Mouse (Mus musculus) 416B (cell line): Measurements from ENCODE around the gene Ehd4.

Experiments
- DNase-seq: peaks from one replicate; pipeline ENCODE4 v3.0.0; 2011; ENCODE audit warnings: low read depth

Gene Ehd4

DNA sequence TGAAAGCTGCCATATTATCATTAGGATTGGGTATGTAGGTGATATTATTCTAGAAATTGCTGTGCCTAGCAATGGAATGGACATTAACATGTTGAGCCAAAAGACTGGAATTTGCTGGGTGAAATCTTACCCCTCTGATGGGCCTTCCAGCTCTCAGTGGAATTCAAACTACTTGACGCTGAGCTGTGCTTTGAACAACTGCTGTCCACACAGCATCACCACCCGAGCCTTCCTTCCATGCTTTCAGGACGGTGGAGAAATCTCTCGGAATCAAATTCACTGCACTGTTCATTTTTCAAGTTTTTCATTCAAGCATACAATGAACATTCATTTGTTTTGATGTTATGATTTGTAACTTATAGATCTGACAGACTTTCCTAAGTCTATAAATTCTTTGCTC, 10.0 kb downstream of the Ehd4 start:
- DNase-seq, result no peak

GRCm38 (mm10) chr2:120142336-120142735, 12.1 kb downstream of the Ehd4 start:
- DNase-seq, result no peak

- no peak for DNase-seq
These were observed 12.7 kb downstream of the Ehd4 start for GRCm38 (mm10) chr2:120141671-120142070.

- DNase-seq, result no peak
These were observed 14.1 kb downstream of the Ehd4 start for GRCm38 (mm10) chr2:120140326-120140725.

GRCm38 (mm10) chr2:120139091-120139490, 15.3 kb downstream of the Ehd4 start:
- no peak for DNase-seq

GRCm38 (mm10) chr2:120137281-120137680, 17.1 kb downstream of the Ehd4 start:
- DNase-seq, result no peak

GRCm38 (mm10) chr2:120134453-120135075, 19.8 kb downstream of the Ehd4 start:
- DNase-seq, result peak; percentile 63

DNA sequence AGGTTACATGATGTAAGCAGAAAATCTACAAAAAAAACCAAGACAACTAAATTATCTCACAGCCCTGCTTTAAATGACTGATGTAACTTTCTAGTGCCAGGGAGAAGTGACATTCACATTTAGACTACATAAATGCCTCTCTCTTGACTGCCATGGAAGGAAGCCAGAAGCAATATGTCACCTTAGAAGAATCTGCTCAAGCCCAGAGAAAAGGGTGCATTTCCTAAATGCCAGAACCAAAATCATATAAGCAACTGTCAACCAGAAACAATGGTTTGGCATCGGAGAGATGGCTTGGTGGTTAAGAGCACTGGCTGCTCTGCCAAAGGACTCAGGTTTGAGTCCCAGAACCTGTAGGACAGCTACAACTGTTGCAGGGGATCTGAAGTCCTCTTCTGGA, 22.5 kb downstream of the Ehd4 start:
- no peak for DNase-seq

- no peak for DNase-seq
These were observed 25.0 kb downstream of the Ehd4 start for GRCm38 (mm10) chr2:120129252-120129908.

GRCm38 (mm10) chr2:120128611-120129051, 25.8 kb downstream of the Ehd4 start:
- peak; percentile 34 for DNase-seq

- DNase-seq, result no peak
These were observed 26.4 kb downstream of the Ehd4 start for GRCm38 (mm10) chr2:120128011-120128410.

GRCm38 (mm10) chr2:120126901-120127300, 27.5 kb downstream of the Ehd4 start:
- no peak for DNase-seq

GRCm38 (mm10) chr2:120126408-120126807, 28.0 kb downstream of the Ehd4 start:
- no peak for DNase-seq

GRCm38 (mm10) chr2:120125461-120125860, 28.9 kb downstream of the Ehd4 start:
- DNase-seq, result no peak

GRCm38 (mm10) chr2:120124946-120125345, 29.5 kb downstream of the Ehd4 start:
- peak; percentile 69 for DNase-seq

DNA sequence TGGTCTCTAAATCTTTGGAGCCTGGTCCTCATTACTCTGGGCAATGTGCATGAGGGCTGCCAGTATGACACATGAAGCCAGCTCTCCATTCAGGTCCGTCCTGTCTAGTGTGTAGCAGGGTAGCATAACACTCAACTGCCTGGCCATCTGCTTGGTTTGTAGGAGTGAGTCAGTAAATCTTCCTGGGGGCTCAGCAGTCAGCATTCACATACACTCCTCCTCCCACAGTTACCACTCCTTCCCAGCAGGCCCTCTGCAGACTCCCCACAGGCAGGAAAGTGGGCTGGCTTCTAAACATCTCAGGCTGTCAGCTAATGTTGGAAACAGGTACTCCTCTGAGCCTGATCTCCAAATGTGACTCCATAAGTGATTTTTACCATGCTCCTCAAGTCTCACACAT, 30.3 kb downstream of the Ehd4 start:
- no peak for DNase-seq

DNA sequence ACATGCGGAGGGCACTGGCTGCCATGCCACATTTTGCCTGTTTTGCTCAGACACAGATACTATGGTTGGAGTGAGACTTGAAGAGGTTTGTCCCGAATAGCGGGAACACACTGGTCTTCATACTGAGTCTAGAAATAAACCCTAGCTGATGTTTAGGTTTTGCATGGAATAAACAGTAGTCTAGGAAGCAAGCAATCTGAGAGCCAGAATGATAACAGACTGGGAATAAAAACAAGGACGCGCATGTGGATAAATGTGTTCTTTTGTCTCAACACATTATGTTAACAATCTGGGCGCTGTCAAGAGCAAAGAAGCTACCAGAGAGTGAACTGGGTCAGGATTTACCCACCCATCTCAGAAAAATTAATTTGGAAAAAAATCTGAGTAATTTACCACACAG, 31.4 kb downstream of the Ehd4 start:
- no peak for DNase-seq

- DNase-seq, result no peak
These were observed 37.1 kb downstream of the Ehd4 start for GRCm38 (mm10) chr2:120117346-120117745.

- no peak for DNase-seq
These were observed 38.0 kb downstream of the Ehd4 start for GRCm38 (mm10) chr2:120116362-120116761.

DNA sequence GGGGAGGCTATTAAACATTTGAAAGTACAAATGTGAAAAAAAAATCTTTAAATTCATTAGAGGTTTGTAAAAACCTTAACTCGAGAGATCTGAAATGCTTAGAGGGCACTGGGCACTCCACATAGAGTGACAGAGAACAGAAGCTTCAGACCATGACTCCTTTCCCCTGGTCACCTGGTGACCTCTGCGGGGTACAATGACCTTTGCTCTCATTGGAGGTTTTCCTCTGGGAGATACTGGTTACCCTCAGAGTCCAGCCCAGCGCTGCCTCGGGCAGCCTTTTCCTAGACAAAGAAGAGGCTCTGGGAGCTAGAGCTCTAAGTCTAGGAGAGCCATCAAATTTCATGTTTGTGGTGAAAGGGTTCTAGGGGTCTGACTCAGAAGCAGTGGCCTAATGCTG, 39.4 kb downstream of the Ehd4 start:
- no peak for DNase-seq

DNA sequence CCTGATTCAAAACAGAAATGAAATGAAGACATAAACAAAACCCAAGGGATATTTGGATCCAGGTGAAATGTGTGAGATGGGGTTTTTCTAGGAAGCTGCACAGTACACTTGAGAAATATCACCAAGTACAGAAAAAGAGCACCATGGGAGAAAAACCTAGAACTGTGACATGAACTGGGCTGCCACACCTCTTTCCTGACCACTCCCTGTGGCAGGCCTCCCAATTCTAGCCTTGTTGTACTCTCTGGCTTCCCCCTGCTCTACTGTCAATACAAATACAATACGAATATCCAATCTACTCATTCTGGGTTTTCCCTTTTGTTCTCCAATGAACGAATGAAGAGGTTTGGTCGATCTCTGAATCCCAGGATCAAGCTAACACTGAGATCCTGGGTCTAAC, 40.4 kb downstream of the Ehd4 start:
- DNase-seq, result no peak

GRCm38 (mm10) chr2:120113476-120113875, 40.9 kb downstream of the Ehd4 start:
- no peak for DNase-seq

- no peak for DNase-seq
These were observed 42.8 kb downstream of the Ehd4 start for GRCm38 (mm10) chr2:120111596-120111995.

GRCm38 (mm10) chr2:120111172-120111571, 43.2 kb downstream of the Ehd4 start:
- DNase-seq, result no peak
